Mouse (Mus musculus): ENCODE results near the gene Ubqln4. TPM values are rescaled to one million over a fixed set of nuclear protein-coding genes. Genes with fewer than 3 reads are reported as not detected.
A peak's percentile ranks its signal among the peaks of the same experiment; 100 is the strongest.
"Not testable (repeated sequence)": the region's sequence is repeated elsewhere in the genome, so short reads cannot be mapped to it uniquely, and the experiment has no call there.

The Ubqln4 gene
- polyA plus RNA-seq, 2 experiments, result 52.5 to 90.4 TPM

GRCm38 (mm10) chr3:88604863-88605262 lies 51.3 kb downstream of the Ubqln4 start:
- H3K27me3 ChIP-seq (ENCODE audit: control insufficient read depth, insufficient read depth, low read length), result no peaks in the 10 kb centered on the region
- no peak for TF ChIP-seq POLR2A (IDR thresholded peaks at IDR 0.05; ENCODE audit: borderline replicate concordance, extremely low read depth, insufficient read depth, insufficient read length)

GRCm38 (mm10) chr3:88605666-88606065 lies 52.1 kb downstream of the Ubqln4 start, which contains the start of gene Arhgef2:
Gene Arhgef2 (plus strand): TSS chr3:88605966.
- not testable (repeated sequence) for H3K4me3 ChIP-seq (replicated peaks; ENCODE audit: low read length); H3K4me2 ChIP-seq (replicated peaks; ENCODE audit: low read depth, low read length, severe bottlenecking); DNase-seq (ENCODE audit: low spot score); H3K27me3 ChIP-seq (ENCODE audit: control insufficient read depth, insufficient read depth, low read length); H3K9me3 ChIP-seq (ENCODE audit: control insufficient read depth, low read length); H3K27ac ChIP-seq (replicated peaks; ENCODE audit: low read depth, low read length); H3K4me1 ChIP-seq (ENCODE audit: control insufficient read depth, insufficient read depth, low read length); H3K36me3 ChIP-seq (ENCODE audit: control insufficient read depth, insufficient read depth, low read length); ATAC-seq (ENCODE audit: low FRiP score, low read depth); H3K9ac ChIP-seq (ENCODE audit: low read depth, low read length, severe bottlenecking)
- WGBS, result 90% methylated on average over 2 of the region's 2 CpGs

More at GRCm38 (mm10) chr3:88604863-88605262, 51.3 kb downstream of the Ubqln4 start:
- Histone ChIP-seq H3K9me3 (ENCODE audit: control insufficient read depth, low read length) (no peaks in the 10 kb centered on the region), H3K4me1 (ENCODE audit: control insufficient read depth, insufficient read depth, low read length) (0 out of 2 replicates have a peak, but pooled peaks cover 7% of the 10 kb centered on the region), H3K4me3 (replicated peaks; ENCODE audit: low read length) (no peak overlapping the region), H3K27ac (replicated peaks; ENCODE audit: low read depth, low read length) (no peak overlapping the region), H3K9ac (ENCODE audit: low read depth, low read length, severe bottlenecking) (no peak overlapping the region), H3K36me3 (ENCODE audit: control insufficient read depth, insufficient read depth, low read length) (no peaks in the 10 kb centered on the region), H3K4me2 (replicated peaks; ENCODE audit: low read depth, low read length, severe bottlenecking) (no peak overlapping the region)
- 88% methylated on average over 7 of the region's 7 CpGs for WGBS
- no peak for ATAC-seq (ENCODE audit: low FRiP score, low read depth)
- no peak for DNase-seq (ENCODE audit: low spot score)

- no peaks in the 10 kb centered on the region for H3K9me3 ChIP-seq (ENCODE audit: control insufficient read depth, low read length)
- peak; percentile 81 for DNase-seq (ENCODE audit: low spot score)
- peak; percentile 93 for ATAC-seq (ENCODE audit: low FRiP score, low read depth)
- H3K4me1 ChIP-seq (ENCODE audit: control insufficient read depth, insufficient read depth, low read length), result 0 out of 2 replicates have a peak, but pooled peaks cover 7% of the 10 kb centered on the region
- H3K4me3 ChIP-seq (replicated peaks; ENCODE audit: low read length), result peak overlapping the region; percentile 27
- WGBS, result 2% methylated on average over 19 of the region's 20 CpGs
- no peaks in the 10 kb centered on the region for H3K27me3 ChIP-seq (ENCODE audit: control insufficient read depth, insufficient read depth, low read length)
- no peak for TF ChIP-seq POLR2A (IDR thresholded peaks at IDR 0.05; ENCODE audit: borderline replicate concordance, extremely low read depth, insufficient read depth, insufficient read length)
- H3K4me2 ChIP-seq (replicated peaks; ENCODE audit: low read depth, low read length, severe bottlenecking), result peak overlapping the region; percentile 43
- no peaks in the 10 kb centered on the region for H3K36me3 ChIP-seq (ENCODE audit: control insufficient read depth, insufficient read depth, low read length)
- no peak overlapping the region for H3K27ac ChIP-seq (replicated peaks; ENCODE audit: low read depth, low read length)
- peak overlapping the region; percentile 48 for H3K9ac ChIP-seq (ENCODE audit: low read depth, low read length, severe bottlenecking)
Observed at GRCm38 (mm10) chr3:88607065-88607757, 53.7 kb downstream of the Ubqln4 start.

DNA sequence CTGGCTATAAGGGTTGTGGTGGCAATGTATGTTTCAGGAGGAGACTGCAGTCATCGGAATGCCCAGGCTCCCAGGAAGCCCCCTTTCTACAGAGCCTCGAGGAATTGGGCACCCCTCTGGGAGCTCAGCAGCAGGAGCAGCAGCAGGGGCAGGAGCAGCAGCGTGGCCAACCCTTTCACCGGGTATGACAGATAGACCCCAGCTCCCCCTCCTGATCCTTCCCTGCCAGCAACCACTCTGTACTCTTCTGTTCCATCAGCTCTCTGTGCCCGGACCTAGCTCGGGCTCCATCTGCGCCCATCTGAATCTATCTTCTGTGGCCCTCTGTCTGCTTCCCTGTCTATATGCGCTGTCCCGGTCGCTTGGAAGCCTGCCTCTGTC lies 54.2 kb downstream of the Ubqln4 start:
- TF ChIP-seq POLR2A (IDR thresholded peaks at IDR 0.05; ENCODE audit: borderline replicate concordance, extremely low read depth, insufficient read depth, insufficient read length), result no peak
- WGBS, result 31% methylated on average over 10 of the region's 10 CpGs
- Histone ChIP-seq H3K27me3 (ENCODE audit: control insufficient read depth, insufficient read depth, low read length) (no peaks in the 10 kb centered on the region), H3K9me3 (ENCODE audit: control insufficient read depth, low read length) (no peaks in the 10 kb centered on the region), H3K4me3 (replicated peaks; ENCODE audit: low read length) (peak overlapping the region; percentile 27), H3K36me3 (ENCODE audit: control insufficient read depth, insufficient read depth, low read length) (no peaks in the 10 kb centered on the region), H3K4me1 (ENCODE audit: control insufficient read depth, insufficient read depth, low read length) (0 out of 2 replicates have a peak, but pooled peaks cover 7% of the 10 kb centered on the region), H3K9ac (ENCODE audit: low read depth, low read length, severe bottlenecking) (peak overlapping the region; percentile 48), H3K4me2 (replicated peaks; ENCODE audit: low read depth, low read length, severe bottlenecking) (peak overlapping the region; percentile 43), H3K27ac (replicated peaks; ENCODE audit: low read depth, low read length) (no peak overlapping the region)
- ATAC-seq (ENCODE audit: low FRiP score, low read depth) (no peak), DNase-seq (ENCODE audit: low spot score) (no peak)

DNA sequence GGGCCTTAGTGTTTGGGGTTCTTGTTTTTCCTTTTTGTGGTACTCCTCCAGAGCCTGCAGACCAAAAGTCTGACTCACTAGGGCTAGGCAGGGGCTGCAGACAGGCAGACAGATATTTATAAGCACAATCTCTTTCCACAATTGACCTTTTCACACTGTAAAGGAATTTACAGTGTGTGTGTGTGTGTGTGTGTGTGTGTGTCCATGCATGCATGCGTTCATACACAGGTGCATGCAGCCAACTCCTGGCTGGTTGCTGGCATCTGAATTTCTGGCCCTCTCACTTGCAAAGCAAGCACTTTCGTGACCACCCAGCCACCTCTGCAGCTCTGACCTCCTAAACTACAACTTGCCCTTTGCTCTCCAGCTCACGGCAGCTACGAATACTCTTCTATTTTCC lies 55.5 kb downstream of the Ubqln4 start:
- no peaks in the 10 kb centered on the region for H3K36me3 ChIP-seq (ENCODE audit: control insufficient read depth, insufficient read depth, low read length)
- no peak for TF ChIP-seq POLR2A (IDR thresholded peaks at IDR 0.05; ENCODE audit: borderline replicate concordance, extremely low read depth, insufficient read depth, insufficient read length)
- no peak overlapping the region for H3K27ac ChIP-seq (replicated peaks; ENCODE audit: low read depth, low read length)
- H3K4me2 ChIP-seq (replicated peaks; ENCODE audit: low read depth, low read length, severe bottlenecking), result no peak overlapping the region
- H3K27me3 ChIP-seq (ENCODE audit: control insufficient read depth, insufficient read depth, low read length), result no peaks in the 10 kb centered on the region
- no peak overlapping the region for H3K4me3 ChIP-seq (replicated peaks; ENCODE audit: low read length)
- DNase-seq (ENCODE audit: low spot score) (no peak), ATAC-seq (ENCODE audit: low FRiP score, low read depth) (no peak)
- WGBS, result 67% methylated on average over 4 of the region's 4 CpGs
- H3K9ac ChIP-seq (ENCODE audit: low read depth, low read length, severe bottlenecking), result no peak overlapping the region
- 0 out of 2 replicates have a peak, but pooled peaks cover 7% of the 10 kb centered on the region for H3K4me1 ChIP-seq (ENCODE audit: control insufficient read depth, insufficient read depth, low read length)
- no peaks in the 10 kb centered on the region for H3K9me3 ChIP-seq (ENCODE audit: control insufficient read depth, low read length)
